Mouse (Mus musculus): Measurements from ENCODE around the gene Bfsp2.

Gene Bfsp2

DNA sequence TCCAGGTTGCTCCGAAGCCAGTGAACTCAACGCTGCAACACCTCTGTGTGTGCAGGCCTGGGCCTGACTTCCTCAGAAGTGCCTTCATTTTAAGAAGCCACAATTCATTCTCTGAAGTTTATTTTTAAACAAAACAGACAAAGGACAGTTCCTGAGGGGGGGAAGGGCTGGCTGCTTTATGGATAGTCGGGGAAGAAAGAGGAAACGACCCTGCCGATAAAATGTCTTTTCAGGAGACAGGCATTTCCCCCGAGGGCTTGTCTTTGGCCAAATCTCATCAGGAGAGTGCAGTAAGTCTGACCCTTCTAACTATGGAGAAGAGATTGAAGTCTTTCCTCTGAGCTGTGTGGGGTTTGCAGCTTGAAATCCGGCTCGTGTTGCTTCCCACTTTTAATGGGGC, 5.4 kb upstream of the Bfsp2 start:
- in situ Hi-C loops (cut with MboI, MseI): loop anchor here (5.0 kb wide), 3 partner anchors 117 to 507 kb away; no protein-coding TSS in a partner anchor

DNA sequence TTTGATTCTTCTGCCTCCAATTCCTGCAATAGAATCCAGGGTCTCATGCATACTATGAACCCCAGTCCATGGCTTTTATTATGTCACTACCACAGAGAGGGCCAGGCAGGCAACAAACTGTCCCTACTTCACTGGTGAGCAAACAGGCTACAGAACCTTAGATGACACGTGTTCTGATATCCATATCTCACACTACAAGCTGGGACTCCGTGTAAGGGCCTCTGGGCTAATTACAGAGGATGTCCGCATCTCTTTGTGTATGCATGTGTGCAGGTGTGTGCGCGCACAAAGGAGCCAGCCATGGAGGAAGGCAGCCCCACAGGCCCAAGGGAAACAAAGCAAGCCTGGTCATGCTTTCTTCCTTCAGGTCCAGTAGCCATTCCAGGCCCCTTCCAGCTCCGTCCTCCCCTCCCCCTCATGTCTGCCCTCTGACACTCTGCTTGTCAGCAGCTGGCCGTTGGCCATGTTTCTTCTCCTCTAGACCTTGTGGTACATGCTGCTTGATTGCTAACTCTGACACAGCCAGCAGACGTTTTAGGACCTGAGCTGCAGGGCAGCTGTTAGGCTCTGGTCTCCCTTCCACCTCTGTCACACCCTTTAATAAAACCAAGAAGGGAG, 492 bp upstream of the Bfsp2 start:
- in situ Hi-C loops (cut with MboI, MseI): no loop called here

DNA sequence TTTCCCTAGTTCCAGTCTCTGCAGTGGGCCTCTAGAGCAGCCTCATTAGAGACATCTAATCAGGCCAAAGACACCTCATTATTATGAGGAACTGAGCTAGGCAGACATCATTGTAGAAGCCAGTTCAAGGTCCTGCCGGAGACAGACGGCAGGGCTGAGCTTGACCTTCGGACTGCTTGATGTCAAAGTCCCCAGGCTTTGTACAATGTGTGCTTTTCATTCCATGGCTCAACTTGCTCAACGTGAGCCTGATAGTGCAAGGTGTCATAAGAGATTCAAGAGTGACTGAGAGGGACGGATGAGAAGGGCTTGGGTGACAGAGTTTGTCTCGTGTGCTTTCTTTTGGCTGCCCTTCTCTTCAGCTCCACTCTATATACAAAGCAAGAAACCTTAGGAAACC, 4.8 kb downstream of the Bfsp2 start:
- in situ Hi-C loops (cut with MboI, MseI): no loop called here

DNA sequence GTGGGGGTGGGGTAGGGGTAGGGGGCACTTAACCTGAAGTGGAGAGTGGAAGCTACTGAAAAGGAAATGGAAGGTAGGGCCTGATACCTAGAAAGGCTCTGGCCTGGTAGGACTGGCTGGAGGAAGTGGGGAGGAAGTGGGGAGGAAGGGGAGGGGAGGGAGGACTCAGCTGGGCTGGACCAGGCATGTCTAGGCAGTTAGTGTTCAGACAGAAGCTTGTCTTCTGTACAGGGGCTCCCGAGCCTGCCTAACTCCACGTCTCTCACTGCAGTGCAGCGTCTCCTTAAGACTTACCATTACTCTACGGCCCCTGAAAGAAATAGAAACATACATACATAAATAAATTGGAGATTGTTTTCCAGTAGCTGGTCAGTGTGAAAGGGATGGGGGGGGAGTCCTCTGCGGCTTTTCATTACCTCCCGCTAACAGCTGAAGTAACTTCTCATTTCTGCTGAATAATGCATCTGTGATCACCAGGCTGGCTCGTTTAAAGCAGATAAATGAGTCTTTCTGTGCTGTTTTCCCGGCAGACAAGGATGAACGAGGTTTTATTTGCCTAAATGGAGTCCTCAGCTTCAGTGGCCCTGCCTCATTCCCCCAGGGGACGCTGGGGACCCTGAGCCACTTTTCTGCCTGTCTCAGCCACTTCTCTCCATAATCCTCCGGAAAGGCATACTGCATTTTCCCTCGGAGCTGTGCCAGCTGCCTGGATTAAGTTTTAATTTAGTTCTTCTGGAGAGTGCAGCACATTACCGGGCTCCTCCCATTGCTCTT, 6.1 kb downstream of the Bfsp2 start:
- in situ Hi-C loops (cut with MboI, MseI): no loop called here

DNA sequence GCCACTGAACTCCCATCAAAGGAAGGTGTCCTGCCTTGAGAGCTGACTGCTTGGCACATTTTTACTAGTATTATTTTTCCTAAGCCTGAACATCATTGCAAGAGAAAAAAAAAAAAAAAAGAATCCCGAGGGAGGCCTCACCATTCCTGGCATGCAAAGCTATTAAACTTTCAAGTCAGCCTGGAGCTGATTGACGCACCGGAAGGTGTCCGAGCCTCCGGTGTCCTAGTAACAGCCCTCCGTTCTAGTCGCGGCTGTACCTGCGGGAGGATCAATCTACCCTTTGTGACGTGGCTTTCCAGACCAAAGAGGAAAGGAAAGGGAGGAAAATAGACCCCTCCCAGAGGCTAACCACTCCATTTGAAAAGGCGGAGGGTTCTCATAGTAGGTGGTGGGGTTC, 8.4 kb downstream of the Bfsp2 start:
- in situ Hi-C loops (cut with MboI, MseI): no loop called here

DNA sequence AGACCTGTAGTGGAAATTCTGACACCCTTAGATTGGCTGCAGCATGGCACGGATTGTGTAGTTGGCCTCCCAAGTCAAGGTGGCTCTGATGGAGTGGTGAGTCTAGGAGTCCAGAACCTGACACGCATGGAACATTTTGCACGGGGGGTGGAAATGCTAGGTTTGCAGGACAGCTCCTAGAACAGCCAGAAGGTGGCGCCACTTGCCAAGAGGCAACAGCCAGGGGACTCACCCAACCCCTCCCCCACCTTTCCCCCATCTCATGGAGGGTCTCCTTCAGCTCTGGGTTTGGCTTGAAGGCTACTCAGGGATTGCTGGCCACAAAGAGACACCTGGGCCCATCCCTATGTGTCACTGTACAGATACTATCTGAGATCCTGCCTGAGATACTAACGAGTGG, 10.7 kb downstream of the Bfsp2 start:
- in situ Hi-C loops (cut with MboI, MseI): no loop called here

DNA sequence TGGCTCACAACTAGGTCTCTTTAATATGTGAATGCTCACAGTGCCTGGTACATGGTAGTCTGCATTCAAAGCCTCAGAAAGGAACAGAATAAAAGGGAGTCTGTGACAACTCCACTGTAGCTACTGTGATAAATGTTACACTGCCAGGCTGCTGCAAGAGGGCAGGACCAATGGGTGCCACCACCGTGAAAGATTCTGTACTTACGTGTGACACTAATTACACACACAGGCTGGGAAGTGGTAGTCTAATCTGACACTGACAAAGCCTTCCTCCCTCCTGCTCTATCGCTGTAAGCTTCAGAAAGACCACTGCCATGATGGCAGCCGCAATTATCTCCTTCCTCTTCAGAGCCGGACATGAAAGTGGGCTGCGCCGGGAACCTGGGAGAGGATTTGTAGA, 11.3 kb downstream of the Bfsp2 start:
- in situ Hi-C loops (cut with MboI, MseI): no loop called here

DNA sequence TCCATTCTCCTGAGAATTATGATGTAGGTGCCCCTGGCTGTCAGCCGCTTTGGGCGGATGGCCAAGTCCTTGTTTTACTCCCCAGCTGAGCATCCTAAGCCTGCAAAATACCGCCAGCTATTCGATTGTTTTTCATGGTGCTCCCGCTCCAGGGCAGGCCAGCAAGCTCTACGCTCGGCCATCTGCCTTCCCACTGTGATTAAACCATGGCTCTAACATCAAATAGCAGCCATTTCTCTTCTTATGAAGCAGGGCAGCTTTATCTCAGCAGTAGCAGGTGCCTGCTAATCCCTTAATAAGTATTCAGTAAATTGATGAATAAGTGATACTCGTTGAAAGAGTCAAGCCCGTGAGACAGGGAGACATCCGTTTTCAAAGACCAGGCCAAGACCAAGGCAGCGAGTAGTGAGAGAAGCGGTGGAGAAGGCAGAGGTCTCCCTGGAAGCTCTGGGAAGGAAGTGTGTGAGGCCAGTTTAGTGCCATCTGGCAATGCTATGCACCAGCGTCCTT, 14.5 kb downstream of the Bfsp2 start:
- in situ Hi-C loops (cut with MboI, MseI): no loop called here

DNA sequence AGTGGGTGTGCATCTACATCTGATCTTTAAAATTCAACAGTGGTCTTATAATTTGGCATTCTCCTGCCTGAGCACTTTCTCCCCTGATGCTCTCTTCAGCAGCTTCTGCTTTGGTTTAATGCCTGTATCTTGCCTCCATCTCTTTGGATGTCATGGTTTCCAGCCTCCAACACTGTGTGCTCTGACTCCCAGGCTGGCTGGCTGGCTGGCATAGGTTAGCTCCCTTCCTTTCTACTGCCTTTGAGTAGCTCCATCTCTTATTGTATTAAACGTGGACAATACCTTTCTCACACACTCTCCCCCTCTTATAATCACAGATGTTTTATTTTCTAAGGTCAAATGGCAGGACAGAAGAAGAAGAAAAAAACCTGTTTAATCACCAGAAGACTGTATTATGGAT, 14.9 kb downstream of the Bfsp2 start:
- in situ Hi-C loops (cut with MboI, MseI): no loop called here

DNA sequence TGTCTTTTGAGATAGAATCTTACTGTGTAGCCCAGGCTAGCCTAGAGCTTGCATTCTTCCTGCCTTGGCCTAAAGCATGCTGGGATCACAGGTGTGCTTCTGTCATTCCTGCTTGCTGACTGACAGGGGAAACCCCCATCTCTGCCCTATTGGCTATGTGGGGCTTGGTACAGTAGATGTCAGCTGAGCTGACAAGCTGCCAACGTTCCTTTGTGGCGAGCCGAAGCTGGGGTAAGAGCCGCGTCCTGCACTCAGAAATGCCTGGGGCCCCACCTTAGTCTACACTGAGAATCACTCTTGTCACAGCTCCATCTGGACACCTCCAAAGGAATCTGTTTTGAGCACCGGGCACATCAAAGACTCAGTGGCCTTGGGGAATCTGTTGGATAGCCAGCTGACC, 16.4 kb downstream of the Bfsp2 start:
- in situ Hi-C loops (cut with MboI, MseI): no loop called here

DNA sequence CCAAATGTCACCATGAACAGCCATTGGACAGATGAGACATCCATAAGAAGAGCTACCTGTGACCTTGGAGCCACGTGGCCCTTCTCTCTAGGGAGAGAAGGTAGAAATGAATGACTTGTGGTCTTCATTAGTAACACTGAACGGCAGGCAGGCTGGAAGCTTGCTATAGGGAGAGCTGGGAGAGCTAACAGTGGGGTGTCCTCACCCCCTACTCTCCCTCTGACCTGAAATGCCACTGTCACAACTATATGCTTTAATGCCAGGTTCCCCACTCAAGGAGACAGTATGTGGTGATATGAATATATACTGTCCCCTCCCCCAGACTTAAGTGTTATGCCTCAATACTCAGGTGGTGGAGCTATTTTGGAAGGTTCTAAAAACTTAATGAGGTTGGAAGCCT, 20.4 kb downstream of the Bfsp2 start:
- in situ Hi-C loops (cut with MboI, MseI): no loop called here

DNA sequence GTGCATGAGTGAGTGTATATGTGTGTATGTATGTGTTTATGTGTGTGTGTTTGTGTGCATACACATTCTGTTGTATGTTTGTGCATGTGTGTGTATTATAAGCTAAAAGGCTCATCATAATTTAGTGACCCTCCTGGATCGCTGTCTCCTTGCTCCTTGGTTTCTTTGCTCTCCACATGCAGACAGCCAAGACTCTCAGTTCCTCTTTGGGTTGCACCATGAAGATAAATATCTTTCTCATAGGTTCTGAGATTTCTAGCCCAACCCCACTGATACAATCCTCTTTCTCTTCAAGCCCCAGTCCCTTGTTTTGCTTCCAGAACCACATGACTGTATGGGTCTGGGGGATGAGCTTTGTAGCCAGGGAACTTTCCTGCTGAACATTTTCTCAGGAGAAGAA, 20.9 kb downstream of the Bfsp2 start:
- in situ Hi-C loops (cut with MboI, MseI): no loop called here

DNA sequence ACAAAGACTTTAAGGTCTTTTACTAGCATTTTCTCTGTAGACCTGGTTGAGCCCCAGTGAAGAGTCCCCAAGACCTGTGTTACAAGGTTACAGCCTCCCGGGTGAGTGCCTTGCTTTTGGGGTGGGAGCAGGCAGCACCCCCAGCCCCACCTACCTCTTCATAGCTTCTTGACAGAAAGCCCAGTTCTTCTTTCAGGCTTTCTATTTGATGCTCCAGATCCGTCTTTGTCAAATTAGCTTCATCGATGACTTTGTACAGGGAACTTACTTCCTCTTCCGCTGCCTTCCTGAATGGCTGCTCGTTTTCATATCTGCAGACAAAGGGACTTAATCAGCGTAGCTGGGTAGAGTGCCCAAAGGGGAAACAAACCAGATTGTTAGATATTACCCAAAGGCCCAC, 30.6 kb downstream of the Bfsp2 start:
- in situ Hi-C loops (cut with MboI, MseI): no loop called here

DNA sequence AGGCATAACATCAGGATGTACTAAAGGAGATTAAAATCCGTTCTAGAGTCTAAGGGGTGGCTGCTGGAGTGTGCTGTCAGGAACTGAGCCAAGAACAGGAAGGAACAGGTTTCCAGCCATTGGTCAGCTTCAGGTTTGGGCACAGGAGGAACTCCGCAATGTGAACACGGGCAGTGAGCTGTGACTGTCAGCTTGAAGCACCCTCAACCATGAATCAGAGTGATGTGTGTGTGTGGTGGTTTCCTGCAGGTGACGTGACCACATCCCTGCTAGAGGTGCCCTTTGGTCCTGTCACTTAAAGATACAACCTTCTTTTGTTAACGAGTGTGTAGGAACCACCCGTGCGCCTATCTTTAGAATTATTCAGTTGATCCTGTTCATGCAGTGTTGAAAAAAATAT, 31.1 kb downstream of the Bfsp2 start:
- in situ Hi-C loops (cut with MboI, MseI): no loop called here

DNA sequence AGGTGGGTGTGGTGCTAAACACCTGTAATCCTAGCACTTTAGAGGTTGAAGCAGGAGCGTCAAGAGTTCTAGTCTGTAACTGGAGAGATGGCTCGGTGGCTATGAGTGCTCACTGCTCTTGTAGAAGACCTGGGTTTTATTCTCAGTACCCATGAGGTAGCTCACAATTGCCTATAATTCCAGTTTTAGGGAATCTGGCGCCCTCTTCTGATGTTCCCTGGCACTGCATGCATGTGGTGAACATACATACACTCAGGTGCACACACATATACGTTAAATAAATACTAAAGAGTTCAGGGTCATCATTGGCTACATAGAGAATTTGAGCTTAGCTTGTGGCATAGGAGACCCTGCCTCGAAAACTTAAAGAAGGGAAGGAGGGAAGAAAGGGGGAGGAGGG, 35.6 kb downstream of the Bfsp2 start:
- in situ Hi-C loops (cut with MboI, MseI): no loop called here

DNA sequence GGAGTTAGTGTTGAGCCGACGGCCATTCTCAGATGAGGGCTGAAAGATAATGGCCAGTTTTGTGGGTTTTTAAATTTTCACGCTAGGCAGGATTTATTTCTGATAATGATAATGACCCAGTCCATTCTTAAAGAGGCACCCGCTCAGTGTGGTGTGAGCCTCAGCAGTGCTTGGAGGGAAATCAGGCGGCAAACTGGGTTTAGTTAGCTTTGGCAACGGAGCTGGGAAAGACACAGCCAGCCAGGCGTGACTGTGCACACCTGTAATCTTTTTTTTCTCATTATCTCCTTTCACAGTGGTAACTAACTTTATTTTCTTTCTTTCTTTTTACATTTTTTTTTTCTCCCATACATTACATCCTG, 36.4 kb downstream of the Bfsp2 start:
- in situ Hi-C loops (cut with MboI, MseI): no loop called here

DNA sequence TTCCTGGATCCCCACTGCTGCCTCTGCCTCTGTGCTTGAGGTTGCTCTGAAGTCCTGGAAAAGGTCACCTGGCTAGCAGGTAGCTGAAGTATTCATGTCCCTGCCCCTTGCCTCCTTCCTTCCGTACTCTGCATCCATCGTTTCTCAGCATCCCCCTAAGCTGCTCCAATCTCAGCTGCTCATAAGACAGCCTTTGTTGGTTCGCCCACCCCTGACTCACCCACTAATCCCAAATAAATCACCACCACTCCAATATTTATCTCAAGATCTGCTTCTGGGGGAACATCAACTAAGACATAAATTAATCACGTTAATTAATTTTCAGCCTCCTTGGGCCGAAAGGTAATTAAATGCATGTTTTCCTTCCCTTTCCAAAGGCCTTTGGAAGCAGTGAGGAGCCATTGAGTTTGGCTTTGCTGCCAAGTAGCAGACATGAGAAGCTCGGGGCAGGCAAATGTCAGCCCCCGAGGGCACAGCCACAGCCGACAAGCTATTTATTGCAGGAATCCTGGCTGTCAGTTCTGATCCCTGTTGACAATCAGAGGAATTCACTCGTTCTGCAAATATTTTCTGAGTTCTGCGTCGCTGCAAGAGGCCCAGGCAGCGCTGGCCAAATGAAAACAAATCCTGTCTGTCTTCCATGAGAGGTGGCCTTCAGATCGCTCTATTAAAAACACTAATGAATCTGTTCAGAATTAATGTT, 36.9 kb downstream of the Bfsp2 start:
- in situ Hi-C loops (cut with MboI, MseI): no loop called here

DNA sequence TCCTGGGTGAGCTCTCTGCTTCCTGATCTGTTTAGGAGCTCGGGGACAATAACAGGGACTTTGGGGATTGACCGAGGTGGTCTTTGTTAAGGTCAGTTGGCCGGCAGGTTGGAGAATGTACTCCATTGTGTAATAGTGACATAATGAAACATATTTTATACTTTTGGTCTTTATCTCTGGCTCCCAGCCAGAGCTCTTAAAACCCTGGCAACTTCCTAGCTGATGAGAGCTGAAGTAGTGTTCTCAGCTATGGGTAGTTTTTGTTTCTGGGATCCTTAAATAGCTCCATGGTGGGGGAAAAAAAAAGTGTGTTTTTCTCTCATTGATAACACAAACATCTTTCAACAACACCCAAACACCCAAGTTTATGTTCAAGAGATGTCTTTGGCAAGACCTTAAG, 39.6 kb downstream of the Bfsp2 start:
- in situ Hi-C loops (cut with MboI, MseI): no loop called here

DNA sequence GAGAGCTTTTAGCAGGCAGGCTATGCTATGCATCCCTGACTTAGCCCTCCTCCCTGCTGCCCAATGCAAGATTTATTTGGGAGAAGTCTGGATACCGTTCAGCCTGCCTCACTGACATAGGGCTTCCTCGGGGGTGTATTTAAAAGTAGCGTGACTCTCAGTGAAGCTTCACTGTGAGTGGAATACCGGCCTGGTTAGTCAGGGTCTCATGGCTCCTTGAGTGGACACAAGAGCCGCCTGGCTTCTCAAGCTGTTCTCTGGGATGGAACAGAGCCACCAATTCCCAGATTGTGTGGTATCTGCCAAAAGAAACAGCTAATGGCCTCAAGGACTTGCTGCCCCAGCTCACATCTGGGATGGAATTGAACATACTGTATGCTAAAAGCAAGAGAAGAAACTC, 43.1 kb downstream of the Bfsp2 start:
- in situ Hi-C loops (cut with MboI, MseI): no loop called here

DNA sequence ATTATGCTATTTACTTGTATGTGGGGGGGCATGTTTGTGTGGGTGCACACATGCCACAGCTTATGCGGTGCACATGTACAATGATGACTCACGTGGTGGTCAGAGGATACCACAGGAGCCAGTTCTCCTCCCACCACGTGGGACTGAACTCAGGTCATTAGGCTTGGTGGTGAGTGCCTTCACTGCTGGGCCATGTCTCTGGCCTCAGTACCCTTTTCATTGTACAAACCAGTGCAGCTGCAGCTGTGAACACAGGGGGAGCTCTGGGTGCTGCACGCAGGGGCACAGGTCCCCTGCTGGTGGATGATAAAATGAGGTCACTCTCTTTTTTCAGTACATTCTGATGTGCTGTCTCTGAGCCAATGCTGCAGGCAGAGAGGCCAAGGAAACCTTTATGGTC, 46.1 kb downstream of the Bfsp2 start:
- in situ Hi-C loops (cut with MboI, MseI): no loop called here

DNA sequence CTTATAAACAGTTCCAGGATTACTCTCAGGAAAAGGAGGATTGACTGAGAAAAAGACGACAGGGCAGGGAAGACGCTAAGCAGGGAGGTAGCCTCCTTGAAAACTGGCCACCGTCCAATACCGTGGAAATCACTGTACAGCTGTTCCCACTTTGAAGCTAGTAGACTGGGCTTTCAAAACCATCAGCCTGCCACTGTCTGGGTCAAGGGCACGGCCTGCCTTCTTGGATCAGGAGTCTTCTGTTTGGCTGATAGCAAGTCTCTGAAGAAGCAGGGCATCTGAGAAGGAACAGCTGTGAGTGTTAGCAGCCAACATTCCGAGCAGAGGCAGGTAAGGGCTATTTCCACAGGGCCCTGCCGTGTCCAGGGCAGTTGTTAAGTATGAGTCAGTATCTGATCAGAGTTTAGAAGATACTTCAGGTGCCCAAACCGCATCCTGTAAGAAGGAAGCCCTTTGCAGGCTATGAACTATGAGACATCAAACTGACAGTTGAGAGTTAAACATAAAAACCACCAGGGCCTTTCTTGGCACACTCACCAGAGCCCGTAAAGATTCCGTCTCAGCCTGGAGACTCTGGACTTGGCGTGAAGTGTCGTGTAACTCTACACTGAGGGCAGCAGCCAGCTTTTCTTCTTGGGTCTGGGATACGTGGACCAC, 48.0 kb downstream of the Bfsp2 start:
- in situ Hi-C loops (cut with MboI, MseI): no loop called here

DNA sequence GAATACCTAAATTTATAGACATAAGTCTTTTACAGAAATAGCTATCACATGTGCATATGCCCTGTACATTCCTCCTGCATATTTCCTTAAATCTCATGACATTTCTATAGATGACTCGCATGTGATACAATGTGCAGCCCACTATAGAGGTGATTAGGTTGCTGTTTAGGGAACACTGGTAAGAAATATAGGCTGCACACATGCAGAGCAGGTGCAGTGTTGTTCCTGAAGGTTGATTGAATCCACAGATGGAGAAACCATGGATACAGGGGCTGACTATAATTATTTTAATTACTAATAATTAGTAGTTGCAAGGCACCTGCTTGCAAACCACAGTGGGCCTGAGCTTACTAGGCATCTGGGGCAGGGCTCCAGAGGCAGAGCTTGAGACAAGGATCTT, 48.5 kb downstream of the Bfsp2 start:
- in situ Hi-C loops (cut with MboI, MseI): no loop called here
